Mouse (Mus musculus): Measurements from ENCODE around the gene Usp30.

Gene Usp30

DNA sequence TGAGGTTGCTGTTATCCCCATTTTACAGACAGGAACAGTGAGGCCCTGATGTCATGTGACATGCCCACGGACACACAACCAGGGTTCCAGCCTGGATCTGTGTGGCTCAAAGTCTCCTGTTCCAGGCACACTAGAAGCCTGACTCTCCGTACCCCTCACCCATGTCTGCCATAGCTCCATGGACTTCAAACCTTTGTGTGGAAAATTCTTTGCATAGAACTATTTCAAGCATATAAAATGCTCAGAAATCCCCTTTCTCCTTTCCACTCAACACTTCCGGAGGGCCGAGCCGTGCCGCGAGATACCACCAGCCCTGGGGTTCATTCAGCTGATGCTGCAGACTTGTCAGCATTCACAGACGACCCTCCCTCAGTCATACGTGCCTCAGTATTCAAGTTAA lies 2.3 kb downstream of the Usp30 start:
- DNase-seq (ENCODE audit: low spot score) = no peak

DNA sequence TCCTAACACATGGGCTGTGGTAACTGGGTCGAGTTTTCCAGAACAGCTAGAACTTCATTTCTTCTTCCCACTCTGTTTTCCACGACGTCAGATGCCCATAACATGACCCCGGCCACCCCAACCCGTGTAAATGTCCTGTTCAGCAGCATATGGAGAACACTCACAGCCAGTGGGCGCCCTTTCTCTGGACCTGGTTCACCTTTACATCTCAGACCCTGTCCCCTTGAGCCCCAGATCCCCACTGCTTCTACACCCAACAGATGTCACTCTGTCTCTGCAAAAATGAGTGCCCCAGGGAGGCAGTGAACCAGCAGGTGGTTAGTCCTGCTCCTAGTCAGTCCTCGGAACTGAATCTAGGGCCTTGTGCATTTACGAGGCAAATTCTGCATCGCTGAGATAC lies 2.7 kb downstream of the Usp30 start:
- no peak for DNase-seq (ENCODE audit: low spot score)

DNA sequence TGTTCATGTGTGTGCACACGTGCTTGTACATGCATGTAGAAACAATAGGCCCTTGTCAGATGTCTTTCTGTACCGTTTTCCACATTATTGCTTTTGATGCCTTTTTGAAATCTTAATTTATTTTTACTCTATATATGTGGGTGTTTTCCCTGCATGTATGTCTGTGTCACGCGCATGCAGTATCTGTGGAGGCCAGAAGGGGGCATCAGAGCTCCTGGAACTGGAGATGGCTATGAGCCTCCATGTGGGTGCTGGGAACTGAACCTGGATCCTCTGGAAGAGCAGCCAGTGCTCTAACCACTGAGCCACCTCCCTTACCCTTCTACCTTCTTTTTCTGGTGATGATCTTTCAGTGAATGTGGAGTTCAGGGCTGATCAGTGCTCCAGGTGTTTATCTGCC lies 5.6 kb downstream of the Usp30 start:
- no peak for DNase-seq (ENCODE audit: low spot score)

DNA sequence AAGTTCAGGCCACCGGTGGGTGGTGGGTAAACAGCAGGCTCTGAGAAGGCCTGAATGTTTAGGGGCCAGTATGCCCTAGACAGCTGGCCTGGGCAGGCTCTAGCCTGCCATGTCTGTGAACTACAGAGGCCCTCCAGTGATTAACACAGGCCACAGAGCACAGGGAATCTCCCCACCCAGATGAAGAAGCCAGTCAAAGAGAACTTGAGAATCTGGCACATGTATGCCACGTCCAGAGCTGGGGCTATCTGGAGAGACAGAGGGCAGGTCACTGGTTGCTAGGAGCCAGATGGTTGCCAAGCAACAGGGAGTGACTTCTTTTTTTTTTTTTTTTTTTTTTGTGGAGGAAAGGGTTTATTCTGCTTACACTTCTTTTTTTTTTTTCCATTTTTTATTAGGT lies 7.0 kb downstream of the Usp30 start:
- DNase-seq (ENCODE audit: low spot score) = peak; percentile 88

DNA sequence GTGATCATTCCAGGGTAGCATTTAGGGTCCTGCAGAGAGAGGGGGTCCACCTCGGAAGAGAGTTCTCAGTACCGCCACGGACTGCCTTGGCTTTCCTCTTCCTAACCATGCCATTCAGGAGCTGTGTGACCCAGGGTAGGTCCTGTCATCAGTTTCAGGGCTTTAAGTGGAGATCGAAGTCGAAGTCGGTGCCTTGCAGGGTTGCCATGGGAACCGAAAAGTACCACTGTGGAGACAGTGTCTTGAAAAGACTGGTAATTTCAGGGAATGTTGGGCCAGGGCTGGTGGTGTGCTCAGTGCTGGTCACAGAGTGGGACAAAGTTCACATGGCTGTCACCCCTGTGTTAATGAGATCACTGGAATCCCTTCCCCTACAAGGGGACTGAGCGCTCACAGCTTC lies 11.7 kb downstream of the Usp30 start:
- no peak for DNase-seq (ENCODE audit: low spot score)

DNA sequence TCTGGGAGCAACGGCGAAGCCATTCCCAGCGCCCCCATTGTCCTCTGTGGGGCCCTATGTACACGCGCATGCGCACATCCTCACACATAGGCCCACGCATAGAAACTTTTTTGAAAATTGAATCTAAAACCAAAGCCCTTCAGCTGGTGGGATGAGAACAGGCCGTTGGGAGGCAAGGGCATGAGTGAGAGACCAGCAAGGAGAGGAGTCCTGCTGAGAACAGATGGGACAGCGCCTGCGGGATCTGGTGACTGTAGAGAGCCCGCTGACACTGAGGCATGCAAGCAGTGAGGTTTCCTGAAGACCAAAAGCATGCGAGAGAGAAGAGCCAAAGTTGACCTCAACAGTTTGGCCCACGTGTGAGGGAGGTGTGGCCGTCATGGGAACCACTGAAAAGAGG lies 20.2 kb downstream of the Usp30 start:
- DNase-seq (ENCODE audit: low spot score) = no peak

DNA sequence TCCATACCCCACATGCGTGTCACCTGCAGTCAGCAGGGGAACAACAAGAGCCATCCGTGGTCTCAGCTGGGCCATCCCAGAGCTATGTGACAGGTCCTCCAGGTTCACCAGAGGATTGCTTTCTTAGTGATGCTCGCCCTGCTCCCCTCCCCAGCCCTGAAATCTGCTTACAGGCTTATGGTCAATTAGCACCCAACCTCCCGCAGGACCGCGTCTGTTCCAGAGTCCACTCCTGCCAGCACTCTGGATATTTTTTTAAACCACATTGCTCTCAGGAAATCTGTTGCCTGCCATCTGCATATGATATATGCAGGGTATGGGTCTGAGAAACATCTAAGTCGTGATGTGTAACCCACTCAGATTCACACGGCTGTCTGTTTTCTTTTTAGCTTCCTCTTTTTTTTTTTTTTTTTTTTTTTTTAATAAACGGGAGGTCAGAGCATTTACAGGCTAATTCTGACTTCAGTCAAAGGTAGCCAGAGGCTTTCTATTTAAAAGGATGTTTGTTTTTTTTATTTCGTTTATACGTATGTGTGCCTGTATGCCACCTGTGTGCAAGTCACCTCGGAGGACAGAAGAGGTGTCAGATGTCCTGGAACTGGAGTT lies 22.7 kb downstream of the Usp30 start:
- DNase-seq (ENCODE audit: low spot score) = peak; percentile 59

DNA sequence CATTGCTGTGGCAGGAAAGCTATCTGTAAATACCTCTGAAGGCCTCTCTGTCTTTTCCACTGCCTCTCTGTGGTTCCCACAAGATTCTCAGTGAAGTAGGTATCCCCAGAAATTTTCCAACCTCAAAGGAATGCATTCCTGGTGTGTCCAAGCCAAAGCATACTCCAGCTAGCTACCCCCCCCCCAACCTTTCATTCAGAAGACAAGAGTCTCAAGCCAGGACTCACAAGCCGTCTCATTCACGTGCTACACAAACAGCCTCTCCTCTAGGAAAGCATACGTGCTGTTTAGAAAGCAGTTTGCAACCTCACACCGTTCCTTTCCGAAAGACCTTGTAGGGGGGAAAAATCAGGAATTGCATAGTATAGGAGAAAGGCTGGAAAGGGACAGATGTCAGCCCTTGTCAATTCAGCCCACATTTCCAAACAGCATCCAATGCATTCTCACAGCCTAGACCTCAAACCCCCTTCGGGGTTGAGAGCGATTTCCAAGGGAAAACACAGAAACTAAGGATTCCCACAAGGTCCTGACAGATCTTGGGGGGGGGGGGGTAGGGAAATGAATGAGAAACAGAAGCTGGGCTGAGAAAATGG lies 25.3 kb downstream of the Usp30 start:
- DNase-seq (ENCODE audit: low spot score) = peak; percentile 21

DNA sequence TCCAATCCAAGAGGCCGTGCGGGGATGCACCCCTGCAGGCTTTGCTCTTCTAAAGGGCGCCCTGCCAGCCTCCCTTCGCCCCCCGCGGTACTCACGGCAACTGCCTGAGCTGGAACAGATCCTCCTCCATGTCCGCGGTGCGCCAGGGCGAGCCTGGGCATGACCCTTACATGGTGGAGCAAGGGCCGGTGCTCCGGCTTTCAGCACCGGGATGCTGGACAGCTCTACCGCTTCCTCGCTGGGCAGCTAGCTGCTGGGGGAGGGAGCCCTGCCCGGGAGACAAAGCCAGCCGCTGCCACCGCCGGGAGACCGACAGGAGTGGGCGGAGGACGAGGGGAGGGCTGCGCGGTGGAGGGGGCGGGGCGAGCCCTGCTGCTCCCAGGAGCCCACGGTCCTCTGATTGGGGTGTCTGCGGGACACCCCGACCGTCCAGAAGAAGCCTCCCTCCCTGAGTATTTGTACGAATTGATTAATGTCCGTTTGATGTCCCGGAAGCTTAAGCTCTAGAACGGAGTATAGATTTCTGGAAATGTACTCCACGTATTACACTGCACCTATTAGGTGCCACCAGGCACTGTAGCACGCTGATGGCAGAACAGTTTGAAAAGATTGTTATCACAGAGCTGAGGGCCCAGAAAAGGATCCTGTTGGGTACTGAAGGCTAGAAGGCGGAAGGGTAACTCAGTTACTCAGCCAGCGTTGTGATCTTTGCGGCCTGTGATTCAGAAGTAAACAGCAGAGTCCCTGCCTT lies 26.0 kb downstream of the Usp30 start, which contains the start of gene Svop:
Svop (minus strand) TSS at position 514 of the 751 bp plus-strand sequence.
- peak; percentile 80 for DNase-seq (ENCODE audit: low spot score)

DNA sequence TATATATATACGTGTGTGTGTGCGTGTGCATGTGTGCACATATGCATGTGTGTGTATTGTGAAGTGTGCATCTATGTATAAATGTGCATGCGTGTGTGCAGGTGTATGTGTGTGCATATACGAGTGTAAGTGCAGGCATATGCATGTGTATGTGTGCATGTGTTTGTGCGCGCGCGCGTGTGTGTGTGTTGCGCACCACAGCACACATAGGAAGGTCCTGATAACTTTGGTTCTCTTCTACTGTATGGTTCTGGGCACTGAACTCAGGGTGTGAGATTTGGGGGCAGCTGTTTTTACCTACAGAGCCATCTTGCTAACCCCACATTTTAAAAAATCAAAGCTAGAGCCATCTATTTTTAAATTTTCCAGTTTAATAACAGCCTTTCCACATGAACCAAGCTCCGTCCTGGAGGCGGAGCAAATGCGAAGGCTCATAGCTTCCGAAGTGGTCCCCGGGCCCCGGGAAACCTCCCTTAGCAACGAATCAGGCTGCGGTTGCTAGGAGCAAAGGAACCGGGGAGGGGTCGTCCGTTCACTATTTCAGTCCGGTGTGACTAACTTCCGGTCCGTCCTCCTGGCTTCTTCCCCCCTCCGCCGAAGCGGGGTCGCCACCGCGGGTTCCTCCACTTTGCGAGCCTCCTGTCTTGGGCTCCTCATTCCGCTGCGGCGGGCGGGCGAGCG lies 34.6 kb downstream of the Usp30 start:
- peak; percentile 94 for DNase-seq (ENCODE audit: low spot score)

DNA sequence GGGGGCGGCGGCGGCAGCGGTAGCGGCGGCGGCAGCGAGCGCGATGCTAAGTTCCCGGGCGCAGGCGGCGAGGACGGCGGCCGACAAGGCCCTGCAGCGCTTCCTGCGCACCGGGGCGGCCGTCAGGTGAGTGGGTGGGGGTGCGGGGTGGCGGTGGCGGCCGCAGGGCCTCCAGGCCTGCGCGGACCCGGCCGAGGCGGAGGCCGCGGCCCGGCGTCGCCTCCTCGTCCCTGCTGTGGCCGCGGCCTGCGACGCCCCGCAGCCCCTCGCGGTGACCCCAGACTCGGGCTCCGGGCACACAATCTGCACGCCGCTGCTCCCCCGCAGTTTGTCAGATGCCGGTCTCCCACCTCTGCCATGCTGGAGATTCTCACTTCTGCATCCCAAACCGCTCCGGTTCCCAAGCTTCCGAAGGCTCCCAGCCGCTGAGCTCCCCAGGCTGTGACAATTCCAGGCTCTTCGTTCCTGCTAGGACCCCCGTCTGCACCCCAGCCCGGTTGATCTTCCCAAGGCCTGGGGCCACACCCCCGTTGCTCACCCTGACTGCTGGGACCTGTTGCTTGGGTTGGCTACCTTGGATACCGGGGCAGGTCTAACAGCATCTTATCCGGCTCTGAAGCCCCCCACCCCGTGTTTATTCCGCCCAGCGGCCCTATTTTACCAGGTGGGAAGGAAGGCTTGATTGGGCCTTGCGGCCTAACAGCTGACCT lies 35.3 kb downstream of the Usp30 start:
- DNase-seq (ENCODE audit: low spot score) = no peak

DNA sequence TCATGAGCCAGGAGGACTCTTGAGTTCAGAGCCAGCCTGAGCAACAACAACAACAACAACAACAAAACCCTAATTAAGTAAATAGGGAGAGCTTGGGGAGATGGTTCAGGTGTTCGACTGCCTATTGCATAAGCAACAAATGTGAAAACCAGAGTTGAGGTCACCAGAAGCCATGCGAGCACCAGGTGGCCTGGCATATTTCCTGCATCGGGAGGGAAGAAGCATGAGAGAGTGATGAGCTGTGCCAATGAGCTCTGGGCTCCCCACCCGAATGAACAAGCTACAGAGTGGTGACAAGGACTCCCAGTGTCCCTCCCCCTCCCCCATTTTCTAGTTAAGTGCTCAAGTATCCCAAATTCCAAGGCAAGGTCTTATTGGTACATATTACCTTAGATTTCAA lies 36.6 kb downstream of the Usp30 start:
- peak; percentile 27 for DNase-seq (ENCODE audit: low spot score)

DNA sequence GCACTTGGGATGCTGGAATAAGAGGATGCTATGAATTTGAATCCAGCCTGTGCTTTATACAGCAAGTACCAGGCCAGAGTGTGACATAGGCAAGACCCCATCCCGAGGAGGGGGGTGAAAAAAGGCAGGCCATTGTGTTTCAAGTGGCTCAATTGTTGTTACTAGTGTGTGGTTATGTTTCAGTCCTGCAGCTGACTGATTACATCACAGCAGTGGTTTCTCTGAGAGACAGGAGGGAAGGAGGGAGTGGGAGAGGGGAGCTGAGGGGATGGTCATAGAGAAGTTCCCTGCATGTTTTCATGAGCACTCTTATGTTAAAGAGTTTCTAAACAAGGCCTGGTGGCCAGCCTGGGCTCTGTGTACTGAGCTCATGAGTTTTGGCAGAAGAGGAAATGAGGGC lies 37.5 kb downstream of the Usp30 start:
- DNase-seq (ENCODE audit: low spot score) = peak; percentile 25

DNA sequence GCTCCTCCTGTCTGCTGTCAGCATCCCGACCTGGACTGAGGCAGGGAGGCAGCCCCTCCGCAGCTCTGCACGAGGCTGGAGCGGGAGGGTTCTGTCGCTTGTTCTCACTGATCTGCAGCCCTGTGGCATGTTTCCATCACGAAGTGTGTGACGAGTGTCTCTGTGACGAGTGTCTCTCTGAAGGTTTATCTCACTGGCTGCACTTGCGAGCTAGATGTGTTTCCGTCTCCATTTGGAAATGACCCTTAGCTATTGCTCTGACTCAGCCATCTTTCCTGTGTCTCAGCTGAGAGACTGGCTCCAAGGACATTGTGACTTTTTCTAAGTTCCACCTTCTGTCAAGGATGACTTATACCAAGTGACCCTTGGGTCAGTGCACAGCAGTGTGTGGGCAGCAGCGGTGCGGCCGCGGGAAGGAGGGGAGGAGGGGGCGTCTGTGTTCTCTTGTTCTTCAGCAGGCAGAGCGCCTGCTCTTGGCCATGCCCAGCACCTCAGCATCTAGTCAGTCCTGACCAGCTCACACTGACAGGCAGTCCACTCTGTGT lies 41.2 kb downstream of the Usp30 start:
- DNase-seq (ENCODE audit: low spot score) = no peak

DNA sequence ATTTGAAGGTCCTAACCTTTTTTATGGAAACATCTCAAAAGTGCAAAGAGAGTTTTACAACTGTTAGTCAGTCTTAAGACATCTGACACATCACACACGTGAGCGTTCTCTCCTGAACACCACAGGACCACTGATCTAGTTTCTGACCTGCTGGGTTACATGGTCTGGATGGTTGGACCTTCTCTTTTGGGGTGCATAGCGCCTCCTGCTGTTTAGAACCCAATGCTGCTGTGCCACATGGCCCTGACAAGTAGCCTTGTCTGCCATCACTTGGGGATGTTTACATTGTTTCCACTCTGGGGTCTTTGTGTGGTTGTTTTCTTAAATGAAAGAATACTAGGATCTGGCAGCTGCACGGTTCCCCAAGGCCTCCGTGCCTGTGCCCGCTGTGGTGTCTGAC lies 48.1 kb downstream of the Usp30 start:
- DNase-seq (ENCODE audit: low spot score) = no peak

DNA sequence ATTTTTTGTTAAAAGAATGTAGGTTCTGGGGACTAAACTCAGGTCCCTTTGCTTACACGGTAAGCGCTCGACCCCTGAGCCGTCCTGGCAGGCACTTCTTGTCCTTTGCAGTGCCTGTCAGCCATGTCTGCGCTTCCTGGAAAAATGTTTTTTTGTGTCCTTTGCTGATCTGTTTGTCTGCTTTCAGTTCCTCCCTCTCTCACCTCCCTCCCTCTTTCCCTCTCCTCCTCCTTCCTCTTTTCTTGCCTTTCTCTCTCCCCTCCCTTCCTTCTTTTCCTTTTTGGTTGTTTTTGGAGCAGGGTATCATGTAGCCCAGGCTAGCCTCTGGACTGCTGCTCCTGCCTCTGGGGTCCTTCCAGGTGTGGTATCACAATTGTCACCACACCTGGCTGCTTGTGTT lies 49.8 kb downstream of the Usp30 start:
- no peak for DNase-seq (ENCODE audit: low spot score)

DNA sequence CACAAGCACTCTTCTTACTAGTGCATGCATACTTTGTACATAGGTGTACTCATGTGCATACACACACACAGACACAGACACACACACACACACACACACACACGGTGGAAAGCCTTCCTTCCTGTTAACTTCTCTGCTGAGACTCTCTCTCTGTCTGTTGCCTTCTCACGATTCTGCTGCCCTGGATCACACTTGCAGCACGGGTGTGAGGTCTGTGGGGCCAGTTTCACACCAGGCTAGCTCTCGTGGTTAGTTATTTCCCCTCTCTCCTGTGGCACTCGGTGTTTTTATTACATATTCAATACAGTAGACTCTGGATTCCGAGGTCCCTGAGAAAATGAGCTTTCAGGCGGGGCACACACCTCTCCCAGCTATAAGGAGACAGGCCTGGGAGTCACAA lies 51.3 kb downstream of the Usp30 start:
- no peak for DNase-seq (ENCODE audit: low spot score)

DNA sequence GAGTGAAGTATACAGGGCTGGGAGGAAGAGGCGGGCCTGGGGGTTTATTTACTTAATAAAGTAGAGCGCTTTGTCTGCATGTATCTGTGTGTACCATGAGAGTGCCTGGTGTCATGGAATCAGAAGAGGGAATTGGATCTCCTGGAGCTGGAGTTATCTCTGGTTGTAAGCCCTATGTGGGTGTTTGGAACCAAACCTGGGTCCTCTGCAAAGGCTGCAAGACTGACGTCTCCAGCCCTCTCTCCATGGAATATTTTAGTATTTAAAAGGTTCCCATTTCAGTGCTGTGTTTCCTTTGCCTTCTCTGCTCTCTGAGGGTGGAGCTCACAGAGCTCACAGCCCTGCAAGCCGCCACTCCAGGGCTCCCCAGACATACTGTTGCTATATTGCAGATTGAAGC lies 54.5 kb downstream of the Usp30 start:
- DNase-seq (ENCODE audit: low spot score) = no peak

DNA sequence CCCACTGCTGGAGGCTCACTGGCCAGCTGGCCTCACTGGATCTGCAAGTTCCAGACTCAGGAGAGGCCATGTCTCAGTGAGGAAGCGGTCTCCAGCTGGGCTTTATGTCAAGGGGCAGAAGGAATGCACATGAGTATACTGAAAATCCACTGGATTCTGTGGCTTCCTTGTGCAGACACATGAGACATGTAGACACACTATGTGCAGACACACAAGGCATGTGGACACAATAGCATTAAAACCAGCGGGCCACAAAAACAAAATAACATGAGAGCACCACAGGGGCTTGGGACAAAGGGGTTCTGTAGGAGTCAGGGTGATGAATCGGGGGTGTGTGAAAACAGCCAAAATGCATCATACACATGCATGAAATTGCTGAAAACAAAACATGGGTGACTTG lies 60.7 kb downstream of the Usp30 start:
- DNase-seq (ENCODE audit: low spot score) = no peak

DNA sequence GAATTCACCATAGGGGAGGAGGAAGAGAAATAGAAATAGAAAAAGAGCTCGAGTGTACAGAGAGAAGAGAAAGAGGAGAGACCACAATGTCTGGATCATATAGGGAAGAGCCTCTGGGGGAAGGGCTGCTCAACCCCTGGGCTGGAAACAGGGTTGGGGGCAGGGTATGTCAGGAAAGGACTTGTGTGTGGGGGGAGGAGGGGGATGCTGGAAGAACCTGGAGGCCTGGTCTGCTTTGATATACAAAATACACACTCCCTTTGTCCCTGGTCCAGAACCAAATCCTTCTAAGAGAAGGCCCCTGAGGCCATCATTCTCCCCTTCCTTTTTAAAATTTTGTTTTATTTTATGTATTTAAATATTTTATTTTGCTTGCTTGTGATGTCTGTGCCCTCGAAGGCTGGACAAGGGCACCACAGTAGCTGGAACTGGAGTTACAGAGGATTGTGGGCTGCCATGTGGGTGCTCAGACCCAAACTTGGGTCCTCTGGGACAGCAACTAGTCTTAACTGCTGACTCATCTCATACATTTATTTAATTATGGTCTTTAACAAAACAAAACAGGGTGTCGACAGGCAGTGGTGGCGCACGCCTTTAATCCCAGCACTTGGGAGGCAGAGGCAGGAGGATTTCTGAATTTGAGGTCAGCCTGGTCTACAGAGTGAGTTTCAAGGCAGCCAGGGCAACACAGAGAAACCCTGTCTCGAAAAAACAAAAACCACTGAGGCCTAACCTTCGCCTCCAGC lies 61.4 kb downstream of the Usp30 start:
- no peak for DNase-seq (ENCODE audit: low spot score)
